ENCODE assay signal across 17 mouse cellular contexts in genomic region chr16:90907250-90907649, GRCm38 (mm10).
"Had no signal": no experiment of that assay in that cellular context is flagged by ENCODE, and none has a peak within 500 bp of the region (broad histone marks: within the 10 kb centered on the region; RNA-seq: fewer than 3 reads in every experiment).

No protein-coding gene starts in this region.

- H3K4me1 ChIP-seq: neural tube, embryonic 12.5 days; neural tube, embryonic 13.5 days; neural tube, embryonic 15.5 days; stomach, embryonic 15.5 days had no signal

- H3K36me3 ChIP-seq: neural tube, embryonic 12.5 days; neural tube, embryonic 13.5 days; neural tube, embryonic 15.5 days; stomach, embryonic 15.5 days had no signal

- H3K27me3 ChIP-seq: neural tube, embryonic 12.5 days; neural tube, embryonic 13.5 days; neural tube, embryonic 15.5 days had no signal

- H3K4me3 ChIP-seq: neural tube, embryonic 12.5 days; neural tube, embryonic 13.5 days; neural tube, embryonic 15.5 days; stomach, embryonic 15.5 days had no signal

- H3K27ac ChIP-seq: neural tube, embryonic 12.5 days; neural tube, embryonic 13.5 days; neural tube, embryonic 15.5 days; stomach, embryonic 15.5 days; stomach, postnatal 0 days had no signal

- H3K9ac ChIP-seq: neural tube, embryonic 12.5 days; neural tube, embryonic 13.5 days; neural tube, embryonic 15.5 days; stomach, embryonic 15.5 days had no signal

- DNase-seq: retina, postnatal 1 day; right cerebral cortex, adult 18-20 months; right cerebral cortex, postnatal 14 days; right cerebral cortex, postnatal 25 days; right cerebral cortex, postnatal 4 days; spleen, adult 18-20 months; thymus, adult 18-20 months; thymus, adult 2 months; thymus, postnatal 14 days; thymus, postnatal 25 days; thymus, postnatal 36 days; thymus, postnatal 4 days had no signal

- H3K9me3 ChIP-seq: neural tube, embryonic 12.5 days; neural tube, embryonic 13.5 days; neural tube, embryonic 15.5 days; stomach, embryonic 15.5 days had no signal

- H3K4me2 ChIP-seq: neural tube, embryonic 12.5 days; neural tube, embryonic 13.5 days; neural tube, embryonic 15.5 days; stomach, embryonic 15.5 days had no signal
